Mouse (Mus musculus): Measurements from ENCODE around the gene Tomm40. TPM values are rescaled to one million over a fixed set of nuclear protein-coding genes. Genes with fewer than 3 reads are reported as not detected.

The Tomm40 gene
- 189 and 210 TPM in 2 replicates for polyA plus RNA-seq (2016; fragmentation: Nextera tagmentation; extraction: Ambion mirVana)

DNA sequence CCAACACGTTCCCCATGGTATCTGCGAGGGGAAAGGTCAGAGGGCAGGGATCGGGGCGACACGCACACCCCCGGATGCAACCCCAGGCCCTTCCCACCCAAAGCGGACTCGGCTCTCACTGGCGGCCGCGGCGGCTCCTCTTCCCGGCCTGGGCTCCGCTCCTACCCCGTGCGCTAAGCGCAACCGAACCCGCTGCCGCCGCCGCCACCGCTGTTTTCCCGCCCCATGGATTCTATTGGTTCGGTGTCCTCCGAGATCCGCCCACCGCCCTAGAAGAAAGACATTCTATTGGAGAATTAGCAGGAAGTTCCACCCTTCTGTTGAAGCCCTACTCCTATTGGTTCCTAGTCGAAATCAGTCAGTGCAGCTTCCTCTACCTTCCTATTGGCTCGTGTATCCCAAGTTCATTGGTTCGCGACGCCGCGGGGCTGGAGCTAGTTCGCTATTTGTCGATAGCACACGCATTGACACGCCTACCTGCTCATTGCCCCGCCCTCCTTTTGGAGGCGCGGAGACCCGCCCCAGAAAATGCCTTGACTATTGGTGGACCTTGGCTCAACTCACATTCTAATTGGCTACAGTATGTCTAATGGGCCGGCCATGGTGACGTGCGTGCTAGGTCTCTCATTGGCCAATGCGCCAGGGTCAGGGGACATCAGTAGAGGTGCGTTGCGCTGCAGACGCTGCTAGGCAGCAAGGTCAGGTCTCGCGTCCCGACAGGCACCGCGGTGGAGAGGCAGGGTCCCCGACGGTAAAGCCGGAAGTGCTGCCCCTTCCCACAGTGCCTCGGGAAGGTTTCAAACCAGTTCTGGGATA, at the start of gene Tomm40:
Gene Tomm40 (minus strand): TSS at position 200 of the 816 bp plus-strand sequence.
- peaks cover 25% of the 10 kb centered on the region for H3K4me1 ChIP-seq
- peak within 1 kb of the TSS; percentile 100 for H3K4me3 ChIP-seq
- H3K9me3 ChIP-seq (replicated peaks) = 0 out of 2 replicates have a peak, but pooled peaks cover 1% of the 10 kb centered on the region
- peaks cover 58% of the 10 kb centered on the region for H3K36me3 ChIP-seq
- DNase-seq (ENCODE audit: low spot score) = peak; percentile 99
- H3K27me3 ChIP-seq (ENCODE audit: low read depth, poor library complexity, severe bottlenecking) = no peaks in the 10 kb centered on the region
- H3K27ac ChIP-seq (replicated peaks) = peak within 1 kb of the TSS; percentile 89
- WGBS = under 1% methylated on average over 59 of the region's 59 CpGs

DNA sequence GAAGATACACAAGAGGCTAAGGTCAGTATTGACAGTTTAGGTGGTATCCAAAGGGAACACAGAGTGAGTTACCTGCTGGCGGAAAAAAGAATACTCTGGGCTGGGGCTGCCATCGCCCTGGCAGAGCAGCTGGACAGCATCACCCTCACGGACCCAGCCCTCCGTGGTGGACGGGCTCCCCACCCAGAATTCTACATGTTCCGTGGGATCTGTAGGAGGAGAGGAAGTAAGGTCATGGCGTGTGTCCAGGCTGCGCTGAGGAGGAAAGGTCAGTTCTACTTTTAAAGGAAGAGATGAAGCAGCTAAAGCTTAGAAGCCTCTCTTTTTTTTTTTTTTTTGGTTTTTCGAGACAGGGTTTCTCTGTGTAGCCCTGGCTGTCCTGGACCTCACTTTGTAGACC, 49.3 kb upstream of the Tomm40 start:
- no peak for DNase-seq (ENCODE audit: low spot score)
- Histone ChIP-seq H3K36me3 (0 out of 2 replicates have a peak, but pooled peaks cover 5% of the 10 kb centered on the region), H3K27me3 (ENCODE audit: low read depth, poor library complexity, severe bottlenecking) (peaks cover 15% of the 10 kb centered on the region), H3K4me3 (no peak overlapping the region), H3K27ac (replicated peaks) (no peak overlapping the region), H3K9me3 (replicated peaks) (0 out of 2 replicates have a peak, but pooled peaks cover 2% of the 10 kb centered on the region), H3K4me1 (peaks cover 10% of the 10 kb centered on the region)
- 89% methylated on average over 9 of the region's 9 CpGs for WGBS

DNA sequence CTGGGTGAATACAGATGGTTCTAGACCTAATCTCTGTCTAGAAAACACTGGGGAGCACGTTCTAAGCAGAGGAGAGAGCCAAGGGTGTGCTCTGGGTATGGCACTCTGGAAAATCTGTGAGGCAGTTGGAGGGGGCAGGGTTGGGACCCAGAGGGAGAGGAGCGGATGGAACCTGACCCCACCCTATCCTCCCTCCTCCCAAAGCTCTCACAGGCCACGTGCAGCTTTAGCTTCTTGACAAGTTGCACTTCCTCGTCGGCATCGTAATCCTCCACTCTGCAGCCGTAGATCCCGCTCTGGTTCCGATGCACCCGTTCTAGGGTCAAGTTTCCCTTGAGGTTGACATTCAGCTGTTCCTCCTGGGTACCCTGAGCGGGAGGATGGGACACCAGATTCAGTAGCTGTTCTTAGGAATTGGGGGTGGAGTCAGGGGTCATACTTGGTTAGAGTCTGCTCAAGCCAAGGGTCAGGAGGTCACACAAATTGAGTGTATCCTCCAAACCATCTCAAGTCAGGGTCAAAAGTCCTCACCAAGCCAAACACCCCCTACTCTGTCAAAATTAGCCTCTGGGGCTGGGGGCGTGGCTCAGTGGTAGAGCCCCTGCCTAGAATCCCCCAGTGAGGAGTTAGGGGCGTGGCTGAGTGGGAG, 48.7 kb upstream of the Tomm40 start:
- Histone ChIP-seq H3K27me3 (ENCODE audit: low read depth, poor library complexity, severe bottlenecking) (peaks cover 9% of the 10 kb centered on the region), H3K4me3 (no peak overlapping the region), H3K4me1 (peaks cover 4% of the 10 kb centered on the region), H3K36me3 (0 out of 2 replicates have a peak, but pooled peaks cover 5% of the 10 kb centered on the region), H3K27ac (replicated peaks) (no peak overlapping the region), H3K9me3 (replicated peaks) (0 out of 2 replicates have a peak, but pooled peaks cover 2% of the 10 kb centered on the region)
- 90% methylated on average over 13 of the region's 13 CpGs for whole genome bisulfite sequencing
- DNase-seq (ENCODE audit: low spot score) = no peak

DNA sequence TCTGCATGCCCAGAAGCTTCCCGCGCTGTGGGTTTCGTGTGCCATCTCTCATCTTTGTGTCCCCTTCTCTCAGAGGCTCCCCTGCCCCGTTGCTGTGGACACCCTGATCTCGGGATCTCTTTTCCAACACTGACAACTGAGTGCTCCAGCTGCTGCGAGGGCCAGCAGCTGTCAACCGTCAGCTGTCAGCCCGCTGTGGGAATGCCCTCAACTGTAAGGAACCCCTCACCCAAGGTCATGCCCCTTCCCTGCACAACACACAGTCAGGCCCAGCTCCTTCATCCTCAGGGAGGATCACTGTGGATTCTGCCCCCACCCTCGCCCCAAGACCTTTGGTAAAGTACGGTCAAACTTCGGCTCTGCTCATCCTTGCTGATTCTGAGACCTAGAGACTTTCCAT, 47.0 kb upstream of the Tomm40 start:
- Histone ChIP-seq H3K36me3 (0 out of 2 replicates have a peak, but pooled peaks cover 5% of the 10 kb centered on the region), H3K27me3 (ENCODE audit: low read depth, poor library complexity, severe bottlenecking) (no peaks in the 10 kb centered on the region), H3K27ac (replicated peaks) (no peak overlapping the region), H3K4me3 (no peak overlapping the region), H3K9me3 (replicated peaks) (0 out of 2 replicates have a peak, but pooled peaks cover 2% of the 10 kb centered on the region), H3K4me1 (no peaks in the 10 kb centered on the region)
- 88% methylated on average over 11 of the region's 11 CpGs for WGBS
- DNase-seq (ENCODE audit: low spot score) = no peak

DNA sequence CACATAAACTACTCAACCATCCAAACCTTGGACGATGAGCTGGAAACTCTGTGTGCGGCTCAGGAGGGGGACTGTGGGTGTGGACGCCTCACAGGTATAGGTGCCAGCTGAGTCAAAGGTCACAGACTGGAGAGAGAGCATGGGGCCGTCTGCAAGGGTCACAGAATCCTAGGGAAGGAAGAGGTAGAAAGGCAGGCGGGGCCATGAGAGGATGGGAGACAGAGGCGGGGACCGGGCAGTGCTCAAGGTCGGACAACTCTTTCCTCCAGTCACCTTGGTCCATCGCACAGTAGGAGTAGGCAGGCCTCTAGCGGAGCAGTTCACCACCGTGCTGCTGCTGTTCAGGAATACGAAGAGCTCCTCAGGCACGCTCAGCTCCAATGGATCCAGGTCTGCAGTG, 44.8 kb upstream of the Tomm40 start:
- Histone ChIP-seq H3K9me3 (replicated peaks) (0 out of 2 replicates have a peak, but pooled peaks cover 2% of the 10 kb centered on the region), H3K4me1 (no peaks in the 10 kb centered on the region), H3K36me3 (0 out of 2 replicates have a peak, but pooled peaks cover 5% of the 10 kb centered on the region), H3K27me3 (ENCODE audit: low read depth, poor library complexity, severe bottlenecking) (no peaks in the 10 kb centered on the region), H3K27ac (replicated peaks) (no peak overlapping the region), H3K4me3 (no peak overlapping the region)
- WGBS = 89% methylated on average over 13 of the region's 13 CpGs
- DNase-seq (ENCODE audit: low spot score) = no peak

DNA sequence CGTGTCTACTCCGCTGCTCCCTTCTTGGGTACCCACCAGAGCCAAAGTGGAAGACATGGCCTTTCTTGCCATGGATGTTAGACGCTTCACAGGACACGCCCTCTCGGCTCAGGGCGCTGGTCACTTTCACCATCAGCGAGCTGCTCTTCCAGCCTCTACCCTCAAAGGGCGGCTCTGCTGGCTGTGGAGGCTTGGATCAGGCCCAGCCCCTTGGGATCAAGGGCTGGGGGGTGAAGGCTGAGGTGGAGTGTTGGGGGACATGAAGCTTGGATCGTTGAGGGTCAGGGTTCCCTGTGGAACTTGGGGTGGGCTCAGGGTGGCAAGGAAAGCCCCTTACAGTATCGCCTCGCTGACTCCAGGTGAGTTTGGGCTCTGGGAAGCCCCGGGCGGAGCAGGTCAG, 43.4 kb upstream of the Tomm40 start:
- H3K4me1 ChIP-seq = no peaks in the 10 kb centered on the region
- WGBS = 89% methylated on average over 13 of the region's 13 CpGs
- DNase-seq (ENCODE audit: low spot score) = no peak
- H3K27ac ChIP-seq (replicated peaks) = no peak overlapping the region
- H3K27me3 ChIP-seq (ENCODE audit: low read depth, poor library complexity, severe bottlenecking) = no peaks in the 10 kb centered on the region
- H3K36me3 ChIP-seq = no peaks in the 10 kb centered on the region
- H3K4me3 ChIP-seq = no peak overlapping the region
- H3K9me3 ChIP-seq (replicated peaks) = no peaks in the 10 kb centered on the region

DNA sequence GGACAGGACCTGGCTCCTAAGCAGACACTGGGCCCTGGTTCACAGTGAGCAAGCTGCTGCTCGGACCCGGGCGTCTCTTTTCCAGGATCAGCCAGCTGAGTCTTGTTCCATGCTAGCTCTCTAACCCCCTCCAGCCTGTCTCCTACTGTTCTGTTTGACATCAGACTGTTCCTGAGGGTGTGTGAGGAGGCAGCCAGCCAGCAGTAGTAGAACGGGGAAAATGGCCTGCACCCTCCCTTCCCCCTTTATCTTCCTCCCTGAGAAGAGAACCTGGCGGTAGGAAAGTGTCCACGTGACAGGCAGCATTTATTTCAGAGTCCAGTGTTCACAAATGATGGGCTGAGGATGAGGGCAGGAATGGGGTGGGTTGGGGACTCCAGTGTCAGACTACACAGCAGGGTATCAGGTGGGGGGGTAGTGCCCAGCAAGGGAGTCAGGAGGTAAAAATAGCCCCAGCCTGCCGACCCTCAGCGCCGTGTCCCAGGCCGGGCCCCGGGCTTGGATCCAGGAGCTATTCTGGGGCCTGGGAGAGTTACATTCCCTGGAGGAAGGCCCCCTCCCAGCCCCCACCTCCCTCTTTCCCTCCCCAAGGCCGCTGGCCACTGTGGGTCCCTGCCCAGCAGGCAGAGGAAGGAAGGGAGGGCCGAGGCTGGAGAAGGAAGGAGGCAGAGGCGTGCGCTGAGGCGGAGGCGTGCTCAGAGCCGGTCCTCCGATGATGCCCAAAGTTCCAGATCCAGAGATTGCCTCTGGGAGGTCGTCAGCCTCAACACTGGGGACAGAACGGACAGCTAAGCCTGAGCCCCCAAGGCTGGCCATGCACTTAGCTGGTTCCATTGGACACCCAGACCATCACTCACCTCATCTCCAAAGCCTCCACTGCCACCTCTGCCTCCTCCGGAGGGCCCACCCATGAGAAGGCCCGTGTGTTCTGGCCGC, 40.9 kb upstream of the Tomm40 start:
- no peaks in the 10 kb centered on the region for H3K9me3 ChIP-seq (replicated peaks)
- H3K27ac ChIP-seq (replicated peaks) = no peak overlapping the region
- H3K4me1 ChIP-seq = 0 out of 2 replicates have a peak, but pooled peaks cover 1% of the 10 kb centered on the region
- H3K4me3 ChIP-seq = no peak overlapping the region
- H3K36me3 ChIP-seq = no peaks in the 10 kb centered on the region
- no peak for DNase-seq (ENCODE audit: low spot score)
- H3K27me3 ChIP-seq (ENCODE audit: low read depth, poor library complexity, severe bottlenecking) = no peaks in the 10 kb centered on the region
- 79% methylated on average over 24 of the region's 24 CpGs for WGBS

GRCm38 (mm10) chr7:19755008-19755407, 39.8 kb upstream of the Tomm40 start:
- Histone ChIP-seq H3K27ac (replicated peaks) (no peak overlapping the region), H3K4me1 (peaks cover 12% of the 10 kb centered on the region), H3K4me3 (no peak overlapping the region), H3K9me3 (replicated peaks) (no peaks in the 10 kb centered on the region), H3K36me3 (no peaks in the 10 kb centered on the region), H3K27me3 (ENCODE audit: low read depth, poor library complexity, severe bottlenecking) (no peaks in the 10 kb centered on the region)
- 86% methylated on average over 2 of the region's 2 CpGs for WGBS
- DNase-seq (ENCODE audit: low spot score) = no peak

DNA sequence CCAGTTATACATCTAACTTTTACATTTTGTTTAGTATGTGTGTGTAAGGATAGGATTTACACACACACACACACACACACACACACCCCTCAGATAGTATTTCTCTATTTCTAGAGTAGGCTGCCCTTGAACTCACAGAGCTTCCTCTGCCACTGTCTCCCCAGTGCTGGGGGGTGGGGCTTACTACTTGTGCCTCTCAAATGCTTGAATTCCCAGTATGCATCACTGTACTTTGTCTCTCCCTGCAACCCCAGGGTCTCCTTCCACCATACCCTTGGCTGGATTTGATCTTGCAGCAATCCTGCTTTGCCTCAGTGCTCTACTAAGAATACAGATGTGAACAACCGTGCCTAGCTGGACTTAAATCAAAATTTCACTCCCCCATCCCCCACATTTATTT, 38.8 kb upstream of the Tomm40 start:
- peaks cover 15% of the 10 kb centered on the region for H3K4me1 ChIP-seq

GRCm38 (mm10) chr7:19753587-19753986, 38.3 kb upstream of the Tomm40 start:
- Histone ChIP-seq H3K36me3 (no peaks in the 10 kb centered on the region), H3K27ac (replicated peaks) (no peak overlapping the region), H3K4me1 (peaks cover 18% of the 10 kb centered on the region), H3K9me3 (replicated peaks) (no peaks in the 10 kb centered on the region), H3K4me3 (no peak overlapping the region), H3K27me3 (ENCODE audit: low read depth, poor library complexity, severe bottlenecking) (no peaks in the 10 kb centered on the region)
- WGBS = 83% methylated on average over 7 of the region's 7 CpGs
- DNase-seq (ENCODE audit: low spot score) = no peak

More for the DNA sequence above, 38.8 kb upstream of the Tomm40 start:
- Histone ChIP-seq H3K36me3 (no peaks in the 10 kb centered on the region), H3K27me3 (ENCODE audit: low read depth, poor library complexity, severe bottlenecking) (no peaks in the 10 kb centered on the region), H3K9me3 (replicated peaks) (no peaks in the 10 kb centered on the region), H3K4me3 (no peak overlapping the region), H3K27ac (replicated peaks) (no peak overlapping the region)
- 77% methylated on average over 1 of the region's 1 CpGs for WGBS
- no peak for DNase-seq (ENCODE audit: low spot score)

GRCm38 (mm10) chr7:19752652-19753051, 37.4 kb upstream of the Tomm40 start:
- no peaks in the 10 kb centered on the region for H3K9me3 ChIP-seq (replicated peaks)
- H3K36me3 ChIP-seq = no peaks in the 10 kb centered on the region
- H3K27ac ChIP-seq (replicated peaks) = no peak overlapping the region
- H3K27me3 ChIP-seq (ENCODE audit: low read depth, poor library complexity, severe bottlenecking) = no peaks in the 10 kb centered on the region
- H3K4me3 ChIP-seq = no peak overlapping the region
- no peak for DNase-seq (ENCODE audit: low spot score)
- WGBS = 68% methylated on average over 8 of the region's 8 CpGs
- peaks cover 27% of the 10 kb centered on the region for H3K4me1 ChIP-seq

DNA sequence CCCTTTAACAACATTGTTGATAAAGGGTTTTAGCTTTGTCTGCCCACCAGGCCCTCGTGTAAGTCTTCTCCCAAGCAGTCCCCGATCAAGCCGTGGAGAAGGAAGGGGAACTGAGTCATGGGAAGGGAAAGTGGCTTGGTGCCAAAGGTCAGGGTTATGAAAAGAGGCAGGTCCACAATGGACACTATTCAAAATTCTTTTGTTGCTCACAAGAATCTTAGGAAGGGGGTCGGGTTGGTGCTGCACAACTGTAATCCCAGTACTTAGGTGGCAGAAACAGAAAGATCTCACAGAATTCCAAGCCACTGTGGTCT, 35.8 kb upstream of the Tomm40 start:
- H3K4me3 ChIP-seq = no peak overlapping the region

More for the DNA sequence above, 35.8 kb upstream of the Tomm40 start:
- 65% methylated on average over 4 of the region's 4 CpGs for WGBS
- no peaks in the 10 kb centered on the region for H3K9me3 ChIP-seq (replicated peaks)
- no peaks in the 10 kb centered on the region for H3K27me3 ChIP-seq (ENCODE audit: low read depth, poor library complexity, severe bottlenecking)
- peaks cover 42% of the 10 kb centered on the region for H3K4me1 ChIP-seq
- no peak overlapping the region for H3K27ac ChIP-seq (replicated peaks)
- DNase-seq (ENCODE audit: low spot score) = no peak
- no peaks in the 10 kb centered on the region; the same call in 1 of the 2 replicates for H3K36me3 ChIP-seq
